Mouse (Mus musculus): ENCODE data around the gene Abhd15. TPM values are rescaled to one million over a fixed set of nuclear protein-coding genes. Genes with fewer than 3 reads are reported as not detected.
A peak's percentile ranks its signal among the peaks of the same experiment; 100 is the strongest.

The Abhd15 gene
- 1 to 10 TPM in 15 of 26 experiments, under 1 TPM in 9, not detected in 2; 0.31 to 4.1 (median 1.2) TPM for total RNA-seq (2018; cell fraction: chromatin; rRNA removed)
- 1 to 10 TPM in 21 of 26 experiments, under 1 TPM in 5; 0.65 to 3.5 (median 2.0) TPM for total RNA-seq (2018; cell fraction: cytosol; rRNA removed)
- total RNA-seq (2018; cell fraction: nucleus; rRNA removed) = 1 to 10 TPM in 22 of 26 experiments, under 1 TPM in 4; 0.77 to 5.5 (median 1.9) TPM
- polyA plus RNA-seq (2018) = 0.63 to 3.6 TPM (median 3.1 TPM) in 3 replicates

- Histone ChIP-seq H3K79me2 (ENCODE audit: inconsistent target) (peaks cover 5% of the 10 kb centered on the region; the same call in 1 of the 2 replicates), H3K27ac (peak within 1 kb of the TSS; percentile 44), H3K4me3 (ENCODE audit: inconsistent target) (peak within 1 kb of the TSS; percentile 47), H3K36me3 (ENCODE audit: inconsistent target) (no peaks in the 10 kb centered on the region)
- WGBS (ENCODE audit: missing documents) = under 1% methylated on average over 55 of the region's 72 CpGs
Observed at GRCm38 (mm10) chr11:77514832-77515636, at the start of gene Abhd15. Gene Abhd15, plus strand, starts transcription at chr11:77515121.

- WGBS (ENCODE audit: missing documents) = 65% methylated on average over 9 of the region's 9 CpGs
Observed at GRCm38 (mm10) chr11:77466544-77466943, 48.4 kb upstream of the Abhd15 start.

GRCm38 (mm10) chr11:77467157-77467556 lies 47.8 kb upstream of the Abhd15 start:
- Histone ChIP-seq H3K36me3 (ENCODE audit: inconsistent target) (no peaks in the 10 kb centered on the region), H3K27ac (no peak overlapping the region), H3K79me2 (ENCODE audit: inconsistent target) (no peaks in the 10 kb centered on the region), H3K4me3 (ENCODE audit: inconsistent target) (no peak overlapping the region)
- WGBS (ENCODE audit: missing documents) = 4% methylated on average over 25 of the region's 25 CpGs

More at GRCm38 (mm10) chr11:77466544-77466943, 48.4 kb upstream of the Abhd15 start:
- H3K27ac ChIP-seq = no peak overlapping the region
- no peak overlapping the region for H3K4me3 ChIP-seq (ENCODE audit: inconsistent target)
- no peaks in the 10 kb centered on the region for H3K79me2 ChIP-seq (ENCODE audit: inconsistent target)
- H3K36me3 ChIP-seq (ENCODE audit: inconsistent target) = no peaks in the 10 kb centered on the region

- Histone ChIP-seq H3K27ac (no peak overlapping the region), H3K36me3 (ENCODE audit: inconsistent target) (no peaks in the 10 kb centered on the region), H3K79me2 (ENCODE audit: inconsistent target) (no peaks in the 10 kb centered on the region), H3K4me3 (ENCODE audit: inconsistent target) (no peak overlapping the region)
- WGBS (ENCODE audit: missing documents) = 22% methylated on average over 20 of the region's 20 CpGs
Observed at GRCm38 (mm10) chr11:77467784-77468183, 47.1 kb upstream of the Abhd15 start.

DNA sequence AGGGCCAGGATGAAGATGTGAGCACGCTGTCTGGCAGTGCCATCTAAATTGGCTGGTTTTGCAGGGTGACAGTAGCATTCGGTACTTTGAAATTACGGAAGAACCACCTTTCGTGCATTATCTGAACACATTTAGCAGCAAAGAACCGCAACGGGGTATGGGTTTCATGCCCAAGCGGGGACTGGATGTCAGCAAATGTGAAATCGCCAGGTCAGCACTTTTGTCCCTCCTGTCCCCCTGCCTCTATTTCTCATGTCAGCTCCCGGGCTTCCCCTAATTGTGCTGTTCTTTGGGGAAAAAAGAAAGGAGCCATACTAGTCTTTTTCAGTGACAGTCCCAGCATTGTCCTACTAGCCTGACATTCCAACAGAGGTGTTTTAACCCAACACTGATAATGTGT lies 46.5 kb upstream of the Abhd15 start:
- 92% methylated on average over 9 of the region's 9 CpGs for WGBS (ENCODE audit: missing documents)
- H3K27ac ChIP-seq = no peak overlapping the region
- H3K4me3 ChIP-seq (ENCODE audit: inconsistent target) = no peak overlapping the region
- no peaks in the 10 kb centered on the region for H3K79me2 ChIP-seq (ENCODE audit: inconsistent target)
- no peaks in the 10 kb centered on the region for H3K36me3 ChIP-seq (ENCODE audit: inconsistent target)

- H3K36me3 ChIP-seq (ENCODE audit: inconsistent target) = no peaks in the 10 kb centered on the region
- 96% methylated on average over 29 of the region's 29 CpGs for WGBS (ENCODE audit: missing documents)
Observed at GRCm38 (mm10) chr11:77471407-77471806, 43.5 kb upstream of the Abhd15 start.

GRCm38 (mm10) chr11:77472775-77473174 lies 42.1 kb upstream of the Abhd15 start:
- Histone ChIP-seq H3K4me3 (ENCODE audit: inconsistent target) (no peak overlapping the region), H3K36me3 (ENCODE audit: inconsistent target) (no peaks in the 10 kb centered on the region), H3K79me2 (ENCODE audit: inconsistent target) (no peaks in the 10 kb centered on the region), H3K27ac (no peak overlapping the region)
- 96% methylated on average over 11 of the region's 16 CpGs for WGBS (ENCODE audit: missing documents)

More at GRCm38 (mm10) chr11:77471407-77471806, 43.5 kb upstream of the Abhd15 start:
- no peaks in the 10 kb centered on the region for H3K79me2 ChIP-seq (ENCODE audit: inconsistent target)
- H3K27ac ChIP-seq = no peak overlapping the region
- no peak overlapping the region for H3K4me3 ChIP-seq (ENCODE audit: inconsistent target)

- H3K79me2 ChIP-seq (ENCODE audit: inconsistent target) = no peaks in the 10 kb centered on the region; the same call in 1 of the 2 replicates
- H3K36me3 ChIP-seq (ENCODE audit: inconsistent target) = no peaks in the 10 kb centered on the region
- WGBS (ENCODE audit: missing documents) = 95% methylated on average over 14 of the region's 14 CpGs
- no peak overlapping the region for H3K27ac ChIP-seq
- no peak overlapping the region for H3K4me3 ChIP-seq (ENCODE audit: inconsistent target)
Observed at GRCm38 (mm10) chr11:77476216-77476615, 38.7 kb upstream of the Abhd15 start.

DNA sequence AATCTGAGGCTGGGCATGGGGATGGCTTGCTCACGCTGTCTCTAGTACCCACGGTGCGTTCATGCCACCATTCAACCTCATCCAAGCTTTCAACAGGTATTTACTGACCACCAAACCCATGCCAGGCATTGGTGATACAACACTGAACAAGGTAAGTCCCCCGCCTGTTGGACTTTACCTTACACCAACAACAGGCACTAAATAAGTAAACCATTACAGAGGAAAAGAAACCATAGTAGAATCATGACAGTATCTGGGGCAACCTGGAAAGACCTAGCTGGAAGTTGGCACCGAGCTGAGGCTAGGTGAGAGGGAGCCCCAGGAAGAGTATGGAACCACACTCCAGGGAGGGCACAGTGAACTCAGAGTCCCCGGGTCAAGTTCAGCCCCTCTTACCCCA lies 38.0 kb upstream of the Abhd15 start:
- H3K4me3 ChIP-seq (ENCODE audit: inconsistent target) = no peak overlapping the region
- no peaks in the 10 kb centered on the region; the same call in 1 of the 2 replicates for H3K79me2 ChIP-seq (ENCODE audit: inconsistent target)
- no peak overlapping the region for H3K27ac ChIP-seq
- H3K36me3 ChIP-seq (ENCODE audit: inconsistent target) = no peaks in the 10 kb centered on the region
- WGBS (ENCODE audit: missing documents) = 95% methylated on average over 6 of the region's 6 CpGs

DNA sequence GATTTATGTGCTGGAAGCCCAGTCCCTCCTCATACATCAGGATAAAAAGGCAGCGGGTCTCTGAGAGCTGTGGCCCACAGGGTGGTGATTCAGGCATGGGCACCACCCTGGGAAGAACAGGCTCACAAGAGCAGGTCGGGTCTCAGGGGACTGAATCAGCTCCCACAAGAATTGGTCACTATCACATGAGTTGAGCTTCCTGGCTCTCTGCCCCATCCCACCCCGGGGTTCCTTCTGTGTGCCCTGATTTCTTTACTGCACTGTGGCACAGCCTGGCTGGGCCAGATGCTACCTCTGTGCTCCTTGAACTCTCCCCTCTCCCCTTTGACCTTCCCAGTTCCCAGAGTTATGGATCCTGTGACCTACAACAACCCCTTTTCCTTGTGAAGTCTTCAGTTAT lies 31.9 kb upstream of the Abhd15 start:
- Histone ChIP-seq H3K79me2 (ENCODE audit: inconsistent target) (peaks cover 8% of the 10 kb centered on the region; the same call in 1 of the 2 replicates), H3K4me3 (ENCODE audit: inconsistent target) (no peak overlapping the region), H3K27ac (0 out of 2 replicates have a peak overlapping the region, but pooled peaks have one; percentile 8), H3K36me3 (ENCODE audit: inconsistent target) (no peaks in the 10 kb centered on the region)
- 65% methylated on average over 3 of the region's 3 CpGs for WGBS (ENCODE audit: missing documents)

- Histone ChIP-seq H3K4me3 (ENCODE audit: inconsistent target) (no peak overlapping the region), H3K27ac (peak overlapping the region; percentile 8; the same call in 1 of the 2 replicates), H3K79me2 (ENCODE audit: inconsistent target) (peaks cover 8% of the 10 kb centered on the region; the same call in 1 of the 2 replicates), H3K36me3 (ENCODE audit: inconsistent target) (no peaks in the 10 kb centered on the region)
- 64% methylated on average over 11 of the region's 11 CpGs for WGBS (ENCODE audit: missing documents)
Observed at GRCm38 (mm10) chr11:77483510-77484255, 31.2 kb upstream of the Abhd15 start.

DNA sequence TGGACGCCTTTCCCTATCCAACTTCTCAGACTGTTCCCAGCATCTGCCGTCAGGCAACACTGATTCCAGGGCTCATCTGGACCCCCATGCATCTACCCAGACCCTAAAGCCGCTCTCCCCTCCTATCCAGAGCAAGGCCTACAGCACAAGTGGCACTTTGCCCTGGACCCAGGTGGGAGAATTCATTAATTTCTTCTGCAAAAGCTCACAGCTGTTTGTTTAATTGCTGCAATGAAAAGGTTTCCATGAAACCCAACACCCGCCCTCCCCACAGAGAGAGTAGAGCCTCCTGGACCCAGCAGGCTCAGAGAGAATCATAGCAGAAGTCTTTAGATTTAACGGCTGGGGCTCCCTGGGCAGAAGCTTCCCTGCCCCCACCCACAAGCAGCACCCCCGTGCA lies 29.7 kb upstream of the Abhd15 start:
- 81% methylated on average over 6 of the region's 6 CpGs for WGBS (ENCODE audit: missing documents)
- no peaks in the 10 kb centered on the region for H3K36me3 ChIP-seq (ENCODE audit: inconsistent target)
- no peak overlapping the region for H3K27ac ChIP-seq
- no peak overlapping the region for H3K4me3 ChIP-seq (ENCODE audit: inconsistent target)
- peaks cover 8% of the 10 kb centered on the region; the same call in 1 of the 2 replicates for H3K79me2 ChIP-seq (ENCODE audit: inconsistent target)

DNA sequence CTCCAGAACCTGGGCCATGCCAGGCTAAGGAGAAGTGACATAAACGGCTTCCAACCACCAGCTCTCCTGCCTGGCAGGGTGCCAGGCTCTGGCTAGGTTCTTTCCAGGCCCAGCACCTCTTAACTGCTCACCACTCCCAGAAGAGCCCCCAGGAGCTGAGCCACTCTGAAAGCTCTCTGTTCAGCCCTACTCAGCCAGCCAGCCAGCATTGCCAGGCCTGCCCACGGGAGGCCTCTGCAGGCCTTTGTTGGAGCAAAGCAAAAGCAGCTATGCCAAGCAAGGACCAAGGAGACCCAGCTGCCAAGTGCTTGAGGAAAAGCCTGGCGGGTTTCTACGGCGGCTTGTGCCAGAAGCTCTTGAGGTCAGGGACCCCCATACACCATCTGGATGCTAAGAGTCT lies 28.1 kb upstream of the Abhd15 start:
- Histone ChIP-seq H3K27ac (no peak overlapping the region), H3K4me3 (ENCODE audit: inconsistent target) (no peak overlapping the region), H3K79me2 (ENCODE audit: inconsistent target) (peaks cover 8% of the 10 kb centered on the region; the same call in 1 of the 2 replicates), H3K36me3 (ENCODE audit: inconsistent target) (no peaks in the 10 kb centered on the region)
- 84% methylated on average over 5 of the region's 5 CpGs for WGBS (ENCODE audit: missing documents)

- peaks cover 11% of the 10 kb centered on the region for H3K79me2 ChIP-seq (ENCODE audit: inconsistent target)
- H3K4me3 ChIP-seq (ENCODE audit: inconsistent target) = peak overlapping the region; percentile 21; the same call in 1 of the 2 replicates
- no peaks in the 10 kb centered on the region for H3K36me3 ChIP-seq (ENCODE audit: inconsistent target)
- 11% methylated on average over 55 of the region's 55 CpGs for WGBS (ENCODE audit: missing documents)
- no peak overlapping the region for H3K27ac ChIP-seq
Observed at GRCm38 (mm10) chr11:77488771-77489581, 25.9 kb upstream of the Abhd15 start.
